Mouse (Mus musculus) intestine, embryonic 14.5 days (tissue): ENCODE data around the gene Gm29776. TPM values are rescaled to one million over a fixed set of nuclear protein-coding genes. Genes with fewer than 3 reads are reported as not detected.

Experiments
- ATAC-seq: fragments of 200-750 bp; cut with Nextera tagmentation; replicated peaks from 2 replicates; pipeline ENCODE4 v1.8.0; 2017; ENCODE audit warnings: low read depth, moderate number of reproducible peaks, moderate TSS enrichment, moderate library complexity; ENCODE audit not compliant: low FRiP score, low TSS enrichment
- DNase-seq: peaks from one replicate; pipeline ENCODE4 v3.0.0-alpha.2; 2018; ENCODE audit warnings: low spot score
- H3K27ac ChIP-seq: fragments of 300-500 bp; sonication (generic); 2 replicates; pipeline ENCODE4 v1.5.1; 2014; ENCODE audit warnings: low read depth, mild to moderate bottlenecking, control low read depth
- H3K27me3 ChIP-seq: fragments of 300-500 bp; sonication (generic); replicated peaks from 2 replicates; pipeline ENCODE4 v1.6.1; 2014; ENCODE audit warnings: low read length, control low read depth; ENCODE audit not compliant: control insufficient read depth, insufficient read depth
- H3K36me3 ChIP-seq: fragments of 300-500 bp; sonication (generic); 2 replicates; pipeline ENCODE4 v1.6.1; 2014; ENCODE audit warnings: low read length, control low read depth; ENCODE audit not compliant: control insufficient read depth, insufficient read depth
- H3K4me1 ChIP-seq: fragments of 300-500 bp; sonication (generic); replicated peaks from 2 replicates; pipeline ENCODE4 v1.6.1; 2014; ENCODE audit warnings: low read length, control low read depth, mixed read lengths; ENCODE audit not compliant: control insufficient read depth, insufficient read depth
- H3K4me2 ChIP-seq: fragments of 300-500 bp; sonication (generic); 2 replicates; pipeline ENCODE4 v1.6.1; 2014; ENCODE audit warnings: low read length
- H3K4me3 ChIP-seq: fragments of 300-500 bp; sonication (generic); 2 replicates; pipeline ENCODE4 v1.5.1; 2014; ENCODE audit warnings: low read depth, low read length, control low read depth, mixed read lengths
- H3K9ac ChIP-seq: fragments of 300-500 bp; sonication (generic); 2 replicates; pipeline ENCODE4 v1.6.1; 2014; ENCODE audit warnings: mild to moderate bottlenecking, low read length
- H3K9me3 ChIP-seq: fragments of 300-500 bp; sonication (generic); 2 replicates; pipeline ENCODE4 v1.6.1; 2016; ENCODE audit warnings: low read length, control low read depth; ENCODE audit not compliant: control insufficient read depth
- WGBS: fragments of 180-500 bp; shearing (Covaris S2); extraction: QIAGEN DNeasy Blood & Tissue Kit; methylation state at CpG from one replicate; pipeline ENCODE4 v1.1.7; 2014; 5-methylcytosine and 5-hydroxymethylcytosine counted together
- polyA plus RNA-seq: library from polyadenylated mRNA; unstranded; fragments of >200 nt; fragmentation: Nextera tagmentation; extraction: Ambion mirVana; gene quantifications from 2 replicates; pipeline ENCODE4 v1.2.1, GENCODE M21; 2014

Gene Gm29776
- polyA plus RNA-seq, 1 experiment from 2014 or later: 0.09 TPM

DNA sequence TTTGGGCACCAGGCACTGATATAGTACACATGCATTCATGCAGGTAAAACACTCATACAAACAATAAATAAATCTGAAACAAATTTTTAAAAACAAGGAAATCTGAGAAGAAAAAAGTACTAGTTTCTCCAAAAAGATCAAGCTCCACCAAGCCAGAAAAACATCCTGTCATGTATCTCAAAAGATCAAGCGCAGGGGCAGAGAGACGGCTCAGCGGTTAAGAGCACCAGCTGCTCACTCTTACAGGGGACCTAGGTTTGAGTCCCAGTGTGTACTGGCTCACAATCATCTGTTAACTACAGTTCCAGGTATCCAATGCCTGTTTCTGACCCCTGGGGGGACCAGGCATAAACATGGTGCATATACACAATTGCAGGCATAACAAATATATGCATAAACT, 16.2 kb downstream of the Gm29776 start:
- Histone ChIP-seq H3K9me3 (no peaks in the 10 kb centered on the region), H3K9ac (no peak overlapping the region), H3K27me3 (no peaks in the 10 kb centered on the region), H3K27ac (no peak overlapping the region), H3K4me2 (no peak overlapping the region), H3K4me3 (no peak overlapping the region), H3K4me1 (peaks cover 7% of the 10 kb centered on the region; the same call in 1 of the 2 replicates), H3K36me3 (peaks cover 48% of the 10 kb centered on the region)
- 87% methylated on average over 3 of the region's 3 CpGs for WGBS
- ATAC-seq: no peak
- DNase-seq: no peak

DNA sequence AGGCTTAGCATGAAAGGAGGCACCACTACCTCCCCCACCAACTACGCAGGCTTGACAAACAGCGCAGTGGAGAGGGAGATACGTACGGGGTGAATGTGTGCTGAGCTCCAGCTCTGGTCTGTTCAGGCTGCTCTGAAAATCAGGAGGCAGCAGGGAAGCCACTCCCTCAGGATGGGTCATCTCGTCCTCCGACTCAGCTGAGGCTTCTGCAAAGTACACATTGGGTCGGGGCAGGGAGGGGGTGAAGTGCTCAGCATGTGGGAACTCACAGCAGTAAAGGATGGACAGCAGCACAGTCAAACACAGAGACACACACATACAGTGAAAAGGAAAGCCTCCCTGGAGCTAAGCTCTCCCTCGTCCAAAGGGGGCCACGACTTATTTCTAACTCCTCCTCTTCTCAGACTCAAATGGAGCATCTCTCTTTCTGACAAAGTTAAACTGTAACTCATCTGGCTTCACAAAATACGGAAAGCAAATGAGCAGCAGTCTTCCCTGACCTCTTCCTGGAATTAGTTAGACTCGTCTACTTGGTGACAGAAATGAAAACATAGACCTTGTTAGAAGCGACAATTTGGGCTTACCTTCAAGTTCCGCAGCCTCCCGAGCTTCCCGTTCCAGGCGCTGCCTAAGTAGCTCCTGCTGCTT, 19.9 kb downstream of the Gm29776 start:
- Histone ChIP-seq H3K36me3 (peaks cover 78% of the 10 kb centered on the region), H3K4me1 (no peaks in the 10 kb centered on the region), H3K27me3 (no peaks in the 10 kb centered on the region), H3K27ac (no peak overlapping the region), H3K9me3 (no peaks in the 10 kb centered on the region), H3K4me3 (no peak overlapping the region), H3K4me2 (no peak overlapping the region), H3K9ac (no peak overlapping the region)
- WGBS: 79% methylated on average over 16 of the region's 16 CpGs
- ATAC-seq (no peak), DNase-seq (no peak)

DNA sequence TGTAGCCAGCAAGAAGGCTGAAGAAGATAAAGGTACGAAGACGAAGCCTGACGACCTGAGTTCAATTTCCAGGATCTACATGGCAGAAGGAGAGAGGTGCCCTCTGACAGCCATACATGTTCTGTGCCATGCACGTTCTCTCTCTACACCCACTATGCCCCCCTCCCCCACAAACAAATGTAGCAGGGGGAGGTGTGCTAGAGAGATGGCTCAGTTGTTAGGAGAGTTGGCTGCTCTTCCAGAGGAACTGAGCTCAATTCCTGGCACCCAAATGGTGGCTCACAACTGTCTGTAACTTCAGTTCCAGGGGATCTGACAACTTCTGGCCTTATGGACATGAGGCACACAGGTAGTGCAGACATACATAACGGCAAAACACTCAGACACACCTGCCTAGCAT, 22.3 kb downstream of the Gm29776 start:
- WGBS: 92% methylated on average over 5 of the region's 5 CpGs
- peaks cover 74% of the 10 kb centered on the region for H3K36me3 ChIP-seq

DNA sequence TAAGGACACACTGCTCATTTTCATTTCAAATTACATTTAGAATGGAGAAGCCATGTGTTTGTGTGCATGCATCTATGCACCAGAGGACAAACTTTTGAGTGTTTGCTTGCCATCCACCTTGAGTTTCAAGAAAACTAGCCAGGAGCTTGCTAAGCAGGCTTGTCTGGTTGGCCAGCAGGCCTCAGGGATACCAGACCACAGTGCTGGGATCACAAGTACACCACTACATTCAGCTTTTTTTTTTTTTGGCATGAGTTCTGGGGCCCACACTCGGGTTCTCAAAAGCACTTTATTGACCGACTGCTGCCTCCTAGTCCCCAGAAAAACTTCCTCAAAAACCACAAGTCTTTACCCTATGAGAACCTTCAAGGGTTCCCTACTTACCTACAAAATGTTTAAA, 24.3 kb downstream of the Gm29776 start:
- WGBS: 79% methylated on average over 2 of the region's 2 CpGs
- H3K4me2 ChIP-seq: no peak overlapping the region
- H3K27me3 ChIP-seq: no peaks in the 10 kb centered on the region
- no peaks in the 10 kb centered on the region for H3K4me1 ChIP-seq
- H3K9ac ChIP-seq: no peak overlapping the region
- no peak overlapping the region for H3K4me3 ChIP-seq
- H3K9me3 ChIP-seq: no peaks in the 10 kb centered on the region
- no peak overlapping the region for H3K27ac ChIP-seq
- ATAC-seq (no peak), DNase-seq (no peak)
- H3K36me3 ChIP-seq: peaks cover 77% of the 10 kb centered on the region

More for the DNA sequence above, 22.3 kb downstream of the Gm29776 start:
- Histone ChIP-seq H3K4me2 (no peak overlapping the region), H3K27me3 (no peaks in the 10 kb centered on the region), H3K4me3 (no peak overlapping the region), H3K4me1 (no peaks in the 10 kb centered on the region), H3K9ac (no peak overlapping the region), H3K9me3 (no peaks in the 10 kb centered on the region), H3K27ac (no peak overlapping the region)
- ATAC-seq (no peak), DNase-seq (no peak)

DNA sequence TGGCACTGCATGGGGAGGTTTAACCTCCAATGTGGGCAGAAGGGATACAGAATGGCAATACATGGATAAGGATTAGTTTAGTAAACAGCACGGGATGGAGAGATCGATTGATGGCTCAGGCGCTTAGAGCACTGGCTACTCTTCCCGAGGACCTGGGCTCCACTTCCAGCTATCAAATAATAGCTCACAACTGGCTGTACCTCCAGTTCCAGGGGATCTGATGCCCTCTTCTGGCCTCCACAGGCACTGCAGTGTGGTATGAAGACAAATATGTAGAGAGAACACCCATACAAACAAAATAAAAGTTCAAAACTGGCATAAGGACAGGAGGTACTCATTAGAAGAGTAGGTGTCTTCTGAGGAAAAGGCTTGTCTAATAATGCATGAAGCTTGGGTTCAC, 29.3 kb downstream of the Gm29776 start:
- Histone ChIP-seq H3K9me3 (no peaks in the 10 kb centered on the region), H3K4me2 (no peak overlapping the region), H3K9ac (no peak overlapping the region), H3K4me3 (no peak overlapping the region), H3K36me3 (peaks cover 72% of the 10 kb centered on the region), H3K4me1 (no peaks in the 10 kb centered on the region), H3K27ac (no peak overlapping the region), H3K27me3 (no peaks in the 10 kb centered on the region)
- 84% methylated on average over 4 of the region's 4 CpGs for WGBS
- peak; percentile 63 for DNase-seq
- ATAC-seq: no peak

DNA sequence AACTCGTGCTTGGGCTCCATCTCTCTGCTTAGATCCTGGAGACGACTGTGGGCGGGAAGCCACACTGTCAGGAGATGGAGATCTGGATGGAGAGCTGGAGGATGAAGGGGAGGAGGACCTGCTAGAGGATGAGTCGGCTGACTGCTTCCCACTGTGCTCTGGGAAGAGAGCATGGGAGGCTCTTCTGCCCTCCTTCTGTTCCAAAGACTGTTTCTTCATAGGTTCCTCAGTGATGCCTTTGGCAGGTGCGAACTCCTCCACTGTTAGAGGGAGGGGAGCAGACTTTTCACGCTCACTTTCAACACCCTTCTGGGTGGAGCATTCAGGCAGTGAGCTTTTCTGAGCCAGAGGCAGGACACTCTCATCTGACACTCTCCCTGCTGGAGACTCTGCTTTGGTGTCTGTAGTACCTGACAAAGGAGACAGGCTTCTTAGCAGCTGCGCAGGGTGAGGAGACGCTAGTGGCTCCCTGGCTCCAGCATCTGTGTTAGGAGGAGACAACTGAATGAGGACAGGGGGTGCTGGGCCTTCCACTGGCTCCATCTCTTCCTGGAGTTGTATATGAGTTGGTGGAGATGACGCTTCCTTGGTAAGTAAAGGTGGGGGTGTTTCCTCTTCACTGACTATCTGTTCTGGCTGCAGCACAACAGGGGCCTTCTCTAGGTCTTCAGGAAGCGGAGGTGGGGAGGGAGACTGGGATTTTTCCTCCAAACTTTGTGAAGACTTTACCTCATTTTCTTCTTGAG, 34.0 kb downstream of the Gm29776 start:
- Histone ChIP-seq H3K27ac (no peak overlapping the region), H3K27me3 (no peaks in the 10 kb centered on the region), H3K9me3 (no peaks in the 10 kb centered on the region), H3K4me3 (no peak overlapping the region), H3K36me3 (peaks cover 93% of the 10 kb centered on the region), H3K9ac (no peak overlapping the region), H3K4me1 (no peaks in the 10 kb centered on the region), H3K4me2 (no peak overlapping the region)
- DNase-seq: no peak
- no peak for ATAC-seq
- 89% methylated on average over 10 of the region's 10 CpGs for WGBS

DNA sequence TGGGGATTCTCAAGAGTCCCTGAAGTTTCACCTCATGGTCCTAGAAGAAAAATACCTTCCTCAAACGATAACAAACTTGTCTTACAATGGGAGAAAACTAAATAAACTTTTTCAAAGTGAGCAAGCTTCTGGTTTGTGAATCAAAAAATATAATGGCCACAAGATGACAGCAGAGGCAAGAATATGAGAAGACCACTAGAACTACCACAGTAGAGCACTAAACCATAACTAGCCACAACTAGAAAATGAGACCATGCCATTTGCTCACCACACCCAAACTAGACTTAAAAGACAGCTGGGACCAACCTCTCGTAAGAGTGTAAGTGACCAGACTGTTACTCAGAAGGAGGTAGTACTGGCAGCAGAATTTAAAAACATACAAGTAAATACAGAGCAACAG, 38.6 kb downstream of the Gm29776 start:
- Histone ChIP-seq H3K36me3 (peaks cover 97% of the 10 kb centered on the region), H3K4me2 (no peak overlapping the region), H3K4me3 (no peak overlapping the region), H3K27me3 (no peaks in the 10 kb centered on the region), H3K9ac (no peak overlapping the region), H3K9me3 (no peaks in the 10 kb centered on the region), H3K4me1 (no peaks in the 10 kb centered on the region), H3K27ac (no peak overlapping the region)
- ATAC-seq: no peak
- DNase-seq: no peak
- WGBS: 84% methylated on average over 2 of the region's 2 CpGs

DNA sequence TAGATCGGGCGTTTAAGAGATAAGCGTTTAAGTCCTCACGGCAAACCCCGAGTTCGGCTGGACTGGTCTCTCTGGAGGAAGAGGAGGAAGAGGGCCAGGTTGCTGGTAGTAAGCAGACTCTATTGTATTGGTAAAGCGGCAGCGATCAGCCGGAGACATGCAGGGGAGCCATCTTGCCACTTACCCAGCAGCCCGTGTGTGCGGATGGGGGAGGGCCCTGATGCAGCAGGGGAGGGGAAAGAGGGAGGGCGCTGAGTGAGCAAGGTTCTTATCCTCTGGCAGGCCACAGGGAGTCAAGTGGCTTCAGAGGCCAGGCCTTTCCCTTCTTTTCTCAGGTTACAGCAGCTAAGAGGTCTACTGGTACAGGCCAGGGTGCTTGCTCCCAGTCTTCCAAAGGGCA, 45.1 kb downstream of the Gm29776 start:
- under 1% methylated on average over 12 of the region's 12 CpGs for WGBS
- DNase-seq: peak; percentile 94

DNA sequence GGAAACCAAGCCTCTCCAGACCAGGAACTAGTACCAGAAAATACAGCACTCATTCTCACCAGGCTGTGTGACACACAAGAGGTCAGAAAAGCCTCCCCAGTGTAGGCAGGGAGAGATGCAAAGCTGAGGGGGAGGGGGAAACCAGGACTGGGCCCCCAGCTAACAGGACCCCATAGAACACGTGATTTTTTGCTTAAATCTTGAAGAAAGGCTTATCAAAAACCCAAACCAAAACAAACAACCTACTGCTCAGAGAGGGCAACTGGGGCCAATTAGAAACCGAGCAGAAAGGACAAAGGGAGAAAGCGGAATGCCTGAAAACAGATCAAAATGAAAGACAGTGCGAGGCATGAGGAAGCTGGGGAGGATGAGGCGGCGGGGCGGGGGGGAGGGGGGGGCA, 45.8 kb downstream of the Gm29776 start:
- H3K4me1 ChIP-seq: peaks cover 17% of the 10 kb centered on the region
- H3K4me3 ChIP-seq: peak overlapping the region; percentile 75
- H3K9me3 ChIP-seq: no peaks in the 10 kb centered on the region
- ATAC-seq: no peak
- no peak for DNase-seq
- peak overlapping the region; percentile 90 for H3K9ac ChIP-seq
- H3K27me3 ChIP-seq: no peaks in the 10 kb centered on the region
- H3K27ac ChIP-seq: peak overlapping the region; percentile 58
- 0% methylated on average over 7 of the region's 7 CpGs for WGBS
- peaks cover 71% of the 10 kb centered on the region for H3K36me3 ChIP-seq
- H3K4me2 ChIP-seq: peak overlapping the region; percentile 74

More for the DNA sequence above, 45.1 kb downstream of the Gm29776 start:
- Histone ChIP-seq H3K4me1 (peaks cover 16% of the 10 kb centered on the region), H3K9ac (peak overlapping the region; percentile 90), H3K27me3 (no peaks in the 10 kb centered on the region), H3K4me2 (peak overlapping the region; percentile 74), H3K27ac (peak overlapping the region; percentile 58), H3K4me3 (peak overlapping the region; percentile 75), H3K9me3 (no peaks in the 10 kb centered on the region), H3K36me3 (peaks cover 71% of the 10 kb centered on the region)
- ATAC-seq: peak; percentile 83
